ENCODE assay signal across 8 mouse cellular contexts in the genomic region with DNA sequence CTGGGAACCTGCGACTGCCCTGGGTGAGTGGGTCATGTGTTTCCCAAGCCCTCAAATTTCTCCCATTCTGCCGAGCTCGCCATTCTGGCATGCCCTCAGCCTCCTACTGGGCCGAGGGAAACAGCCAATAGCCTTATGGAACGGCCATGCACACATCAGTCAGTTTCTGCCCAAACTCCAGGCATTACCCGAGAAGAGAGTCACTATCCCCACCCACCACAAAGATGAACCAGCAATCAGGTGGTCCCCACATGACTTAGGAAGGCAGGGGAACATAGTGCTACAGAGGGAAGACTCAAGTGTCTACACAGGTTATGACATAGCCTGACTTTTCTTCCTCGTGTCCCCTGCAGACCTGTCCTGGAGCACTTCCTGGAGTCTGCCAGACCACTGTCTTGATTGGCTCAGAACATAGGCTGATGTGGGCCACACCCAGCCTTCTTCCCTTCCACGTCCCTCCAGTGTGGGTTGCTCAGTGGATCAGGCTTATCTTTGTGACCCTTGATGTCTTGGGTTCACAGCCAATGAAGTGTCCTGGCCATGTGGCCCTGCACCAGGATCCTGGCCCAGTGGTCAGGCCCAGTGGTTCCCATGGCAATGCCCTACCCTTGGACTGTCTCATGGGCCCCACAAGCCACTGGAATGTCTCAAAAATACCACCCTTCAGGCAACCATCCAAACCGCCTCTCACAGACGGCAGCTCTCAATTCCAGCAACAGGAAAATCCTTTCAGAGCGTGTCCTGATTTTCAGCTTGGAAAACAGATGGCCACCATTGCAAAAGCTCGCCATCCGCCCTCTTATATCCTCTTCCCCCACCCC. TPM values are rescaled to one million over a fixed set of nuclear protein-coding genes. Genes with fewer than 3 reads are reported as not detected.
A peak's percentile ranks its signal among the peaks of the same experiment; 100 is the strongest.
DNase-seq lines count a peak whose midpoint lies in the region; ATAC-seq lines count a peak whose summit lies in the region.

No protein-coding gene starts in this region.

- H3K4me3 ChIP-seq in embryonic facial prominence, embryonic 15.5 days (replicated peaks) = no peak overlapping the region
- no peak overlapping the region for H3K4me3 ChIP-seq in hindbrain, embryonic 11.5 days (ENCODE audit: low read depth, low read length)
- H3K4me3 ChIP-seq in neural tube, embryonic 15.5 days (replicated peaks) = no peak overlapping the region

- intact Hi-C loops in left cerebral cortex, postnatal 36 days (cut with DNase I) = no loop called here

- H3K4me1 ChIP-seq in embryonic facial prominence, embryonic 15.5 days = peaks cover 70% of the 10 kb centered on the region
- peaks cover 14% of the 10 kb centered on the region for H3K4me1 ChIP-seq in hindbrain, embryonic 11.5 days (replicated peaks; ENCODE audit: control insufficient read depth, insufficient read depth, low read length)
- peaks cover 68% of the 10 kb centered on the region for H3K4me1 ChIP-seq in neural tube, embryonic 15.5 days

- ATAC-seq in embryonic facial prominence, embryonic 15.5 days (ENCODE audit: insufficient number of reproducible peaks, low FRiP score, low TSS enrichment, low read depth) = peak; percentile 26; the same call in 1 of the 2 replicates
- ATAC-seq in hindbrain, embryonic 11.5 days (ENCODE audit: low FRiP score) = no peak
- ATAC-seq in neural tube, embryonic 15.5 days (ENCODE audit: low FRiP score) = no peak

- H3K27me3 ChIP-seq in embryonic facial prominence, embryonic 15.5 days = no peaks in the 10 kb centered on the region
- H3K27me3 ChIP-seq in hindbrain, embryonic 11.5 days (ENCODE audit: control insufficient read depth, insufficient read depth, low read length) = no peaks in the 10 kb centered on the region
- H3K27me3 ChIP-seq in neural tube, embryonic 15.5 days (replicated peaks) = no peaks in the 10 kb centered on the region

- no peak overlapping the region for H3K4me2 ChIP-seq in embryonic facial prominence, embryonic 15.5 days (replicated peaks)
- H3K4me2 ChIP-seq in hindbrain, embryonic 11.5 days (replicated peaks; ENCODE audit: low read depth, low read length) = no peak overlapping the region
- no peak overlapping the region for H3K4me2 ChIP-seq in neural tube, embryonic 15.5 days

- H3K27ac ChIP-seq in embryonic facial prominence, embryonic 15.5 days (replicated peaks) = peak overlapping the region; percentile 97
- 0 out of 2 replicates have a peak overlapping the region, but pooled peaks have one; percentile 30 for H3K27ac ChIP-seq in hindbrain, embryonic 11.5 days (ENCODE audit: low read depth, low read length)
- peak overlapping the region; percentile 97 for H3K27ac ChIP-seq in neural tube, embryonic 15.5 days (replicated peaks)

- no peak overlapping the region for H3K9ac ChIP-seq in embryonic facial prominence, embryonic 15.5 days
- H3K9ac ChIP-seq in hindbrain, embryonic 11.5 days (ENCODE audit: low read depth, low read length) = no peak overlapping the region
- H3K9ac ChIP-seq in neural tube, embryonic 15.5 days (replicated peaks) = no peak overlapping the region

- H3K9me3 ChIP-seq in embryonic facial prominence, embryonic 15.5 days (replicated peaks) = no peaks in the 10 kb centered on the region
- no peaks in the 10 kb centered on the region for H3K9me3 ChIP-seq in hindbrain, embryonic 11.5 days (ENCODE audit: control insufficient read depth, low read length)
- H3K9me3 ChIP-seq in neural tube, embryonic 15.5 days (replicated peaks) = no peaks in the 10 kb centered on the region

- DNase-seq in adrenal gland, adult (ENCODE audit: inconsistent age in 2 of 2, low spot score in 1 of 2) = peak; percentile 75 to 85
- DNase-seq in adrenal gland, postnatal 25 days = no peak
- DNase-seq in 416B (ENCODE audit: low read depth) = peak; percentile 24
- DNase-seq in hindbrain, embryonic 11.5 days (ENCODE audit: low spot score) = no peak
- DNase-seq in left cerebral cortex, postnatal 36 days (ENCODE audit: low spot score in 2 of 2) = peak; percentile 78 to 79
- DNase-seq in testis, postnatal 10 days (ENCODE audit: low spot score) = no peak

- 37% methylated on average over 13 of the region's 13 CpGs for WGBS in embryonic facial prominence, embryonic 15.5 days
- 60% methylated on average over 13 of the region's 13 CpGs for WGBS in hindbrain, embryonic 11.5 days
- WGBS in neural tube, embryonic 15.5 days = 50% methylated on average over 13 of the region's 13 CpGs

- no peaks in the 10 kb centered on the region for H3K36me3 ChIP-seq in embryonic facial prominence, embryonic 15.5 days
- no peaks in the 10 kb centered on the region for H3K36me3 ChIP-seq in hindbrain, embryonic 11.5 days (ENCODE audit: control insufficient read depth, insufficient read depth, low read length)
- no peaks in the 10 kb centered on the region for H3K36me3 ChIP-seq in neural tube, embryonic 15.5 days

RNA-seq across cellular contexts. Expression of a gene that starts 58.0 kb away (rescaled TPM):
- 65.4 and 74.6 TPM in 2 replicates for total RNA-seq in adrenal gland, postnatal 25 days (2021)
- 45.2 and 50.6 TPM in 2 replicates for polyA plus RNA-seq in embryonic facial prominence, embryonic 15.5 days (2015; fragmentation: Nextera tagmentation; extraction: Ambion mirVana)
- 16.0 and 21.3 TPM in 2 replicates for polyA plus RNA-seq in hindbrain, embryonic 11.5 days (2014; fragmentation: Nextera tagmentation; extraction: Ambion mirVana)
- total RNA-seq in left cerebral cortex, postnatal 36 days (2021) = 10 to 100 TPM; 70.7 to 73.6 TPM
- 53.3 and 69.9 TPM in 2 replicates for polyA plus RNA-seq in neural tube, embryonic 15.5 days (2015; fragmentation: Nextera tagmentation; extraction: Ambion mirVana)

Comparison
In these comparisons a context has a peak if more than half of its experiments do, and no peak if none do; other contexts are left out.
1. DNase-seq: peak in adrenal gland, adult (2 of 2), 416B (single experiment) and left cerebral cortex, postnatal 36 days (2 of 2); none in adrenal gland, postnatal 25 days (single experiment), hindbrain, embryonic 11.5 days (single experiment) and testis, postnatal 10 days (single experiment).
2. H3K27ac ChIP-seq: peak in every context shown above with its lines; median percentile 97 in embryonic facial prominence, embryonic 15.5 days; 97 in neural tube, embryonic 15.5 days; 30 in hindbrain, embryonic 11.5 days.